Mouse (Mus musculus) lung, postnatal 14 days (tissue): ENCODE measurements around the gene Cnep1r1.

Experiments
- DNase-seq: peaks from one replicate; pipeline ENCODE4 v3.0.0; 2021

The Cnep1r1 gene

GRCm38 (mm10) chr8:88118456-88119036 lies at the start of gene Cnep1r1:
Cnep1r1 (plus strand) TSS chr8:88118769.
- peak; percentile 92 for DNase-seq

- DNase-seq: no peak
Observed at GRCm38 (mm10) chr8:88082183-88082582, 36.4 kb upstream of the Cnep1r1 start.

- no peak for DNase-seq
Observed at GRCm38 (mm10) chr8:88088006-88088405, 30.6 kb upstream of the Cnep1r1 start.

GRCm38 (mm10) chr8:88091661-88092060 lies 26.9 kb upstream of the Cnep1r1 start:
- DNase-seq: no peak

GRCm38 (mm10) chr8:88093367-88093766 lies 25.2 kb upstream of the Cnep1r1 start:
- no peak for DNase-seq

GRCm38 (mm10) chr8:88098856-88099255 lies 19.7 kb upstream of the Cnep1r1 start:
- no peak for DNase-seq

- DNase-seq: peak; percentile 56
Observed at GRCm38 (mm10) chr8:88099526-88099925, 19.0 kb upstream of the Cnep1r1 start.

- DNase-seq: no peak
Observed at GRCm38 (mm10) chr8:88109241-88109640, 9.3 kb upstream of the Cnep1r1 start.

- peak; percentile 11 for DNase-seq
Observed at GRCm38 (mm10) chr8:88119076-88119475, 507 bp downstream of the Cnep1r1 start.

- no peak for DNase-seq
Observed at GRCm38 (mm10) chr8:88124850-88125249, 6.3 kb downstream of the Cnep1r1 start.

GRCm38 (mm10) chr8:88129397-88129796 lies 10.8 kb downstream of the Cnep1r1 start:
- no peak for DNase-seq

GRCm38 (mm10) chr8:88130754-88131317 lies 12.3 kb downstream of the Cnep1r1 start:
- DNase-seq: no peak

GRCm38 (mm10) chr8:88137748-88138484 lies 19.3 kb downstream of the Cnep1r1 start, which contains the start of gene Heatr3:
Heatr3 (plus strand) TSS chr8:88137855.
- peak; percentile 96 for DNase-seq

GRCm38 (mm10) chr8:88139256-88139655 lies 20.7 kb downstream of the Cnep1r1 start:
- no peak for DNase-seq

- no peak for DNase-seq
Observed at GRCm38 (mm10) chr8:88141629-88142028, 23.1 kb downstream of the Cnep1r1 start.

GRCm38 (mm10) chr8:88144041-88144440 lies 25.5 kb downstream of the Cnep1r1 start:
- no peak for DNase-seq

- DNase-seq: no peak
Observed at GRCm38 (mm10) chr8:88150910-88151371, 32.4 kb downstream of the Cnep1r1 start.

- no peak for DNase-seq
Observed at GRCm38 (mm10) chr8:88160237-88160995, 41.8 kb downstream of the Cnep1r1 start.

- DNase-seq: peak; percentile 79
Observed at GRCm38 (mm10) chr8:88161439-88161838, 42.9 kb downstream of the Cnep1r1 start.

- DNase-seq: no peak
Observed at GRCm38 (mm10) chr8:88175264-88175663, 56.7 kb downstream of the Cnep1r1 start.

- no peak for DNase-seq
Observed at GRCm38 (mm10) chr8:88177291-88177690, 58.7 kb downstream of the Cnep1r1 start.

- DNase-seq: no peak
Observed at GRCm38 (mm10) chr8:88183121-88183520, 64.6 kb downstream of the Cnep1r1 start.
